Mouse (Mus musculus) limb, embryonic 13.5 days (tissue): ENCODE data around the gene Ndufb7. TPM values are rescaled to one million over a fixed set of nuclear protein-coding genes. Genes with fewer than 3 reads are reported as not detected.
"Not testable (repeated sequence)": the region's sequence is repeated elsewhere in the genome, so short reads cannot be mapped to it uniquely, and the experiment has no call there.

Source experiments
- ATAC-seq: fragments of 200-750 bp; cut with Nextera tagmentation; 2 replicates; pipeline ENCODE4 v1.8.0; 2017; ENCODE audit warnings: low read depth, moderate number of reproducible peaks, moderate TSS enrichment; ENCODE audit not compliant: low FRiP score
- H3K27ac ChIP-seq: fragments of 300-500 bp; sonication (generic); 2 replicates; pipeline ENCODE4 v1.5.1; 2015; ENCODE audit warnings: inconsistent platforms, mild to moderate bottlenecking, moderate library complexity
- H3K27me3 ChIP-seq: fragments of 300-500 bp; sonication (generic); 2 replicates; pipeline ENCODE4 v1.6.1; 2015; ENCODE audit warnings: mild to moderate bottlenecking, inconsistent platforms
- H3K36me3 ChIP-seq: fragments of 300-500 bp; sonication (generic); 2 replicates; pipeline ENCODE4 v1.6.1; 2015; ENCODE audit warnings: inconsistent platforms, mild to moderate bottlenecking, moderate library complexity
- H3K4me1 ChIP-seq: fragments of 300-500 bp; sonication (generic); 2 replicates; pipeline ENCODE4 v1.6.1; 2015; ENCODE audit warnings: inconsistent platforms
- H3K4me2 ChIP-seq: fragments of 300-500 bp; sonication (generic); replicated peaks from 2 replicates; pipeline ENCODE4 v1.6.1; 2015; ENCODE audit warnings: inconsistent platforms, mild to moderate bottlenecking, moderate library complexity
- H3K4me3 ChIP-seq: fragments of 300-500 bp; sonication (generic); 2 replicates; pipeline ENCODE4 v1.5.1; 2015; ENCODE audit warnings: moderate library complexity, mild to moderate bottlenecking, inconsistent platforms
- H3K9ac ChIP-seq: fragments of 300-500 bp; sonication (generic); 2 replicates; pipeline ENCODE4 v1.6.1; 2015; ENCODE audit warnings: mild to moderate bottlenecking, inconsistent platforms
- H3K9me3 ChIP-seq: fragments of 300-500 bp; sonication (generic); 2 replicates; pipeline ENCODE4 v1.6.1; 2016; ENCODE audit warnings: inconsistent platforms
- WGBS: fragments of 180-500 bp; shearing (Covaris S2); methylation state at CpG from one replicate; pipeline ENCODE4 v1.1.7; 2015; 5-methylcytosine and 5-hydroxymethylcytosine counted together
- polyA plus RNA-seq: library from polyadenylated mRNA; unstranded; fragments of >200 nt; fragmentation: Nextera tagmentation; extraction: Ambion mirVana; gene quantifications from 2 replicates; pipeline ENCODE4 v1.2.1, GENCODE M21; 2015

Ndufb7 gene
- polyA plus RNA-seq, 1 experiment from 2014 or later: 282 TPM

- Histone ChIP-seq H3K27me3 (no peaks in the 10 kb centered on the region), H3K9ac (no peak overlapping the region), H3K4me3 (no peak overlapping the region), H3K27ac (no peak overlapping the region), H3K4me2 (no peak overlapping the region), H3K9me3 (no peaks in the 10 kb centered on the region), H3K4me1 (peaks cover 13% of the 10 kb centered on the region), H3K36me3 (peaks cover 56% of the 10 kb centered on the region)
- 74% methylated on average over 4 of the region's 4 CpGs for WGBS
- no peak for ATAC-seq
Observed at GRCm38 (mm10) chr8:83569165-83569564, 2.7 kb downstream of the Ndufb7 start.

GRCm38 (mm10) chr8:83570272-83571000, 4.0 kb downstream of the Ndufb7 start:
- Histone ChIP-seq H3K4me2 (no peak overlapping the region), H3K4me3 (no peak overlapping the region), H3K9ac (no peak overlapping the region), H3K9me3 (no peaks in the 10 kb centered on the region), H3K27me3 (no peaks in the 10 kb centered on the region), H3K4me1 (peaks cover 25% of the 10 kb centered on the region), H3K27ac (no peak overlapping the region), H3K36me3 (peaks cover 67% of the 10 kb centered on the region)
- 83% methylated on average over 13 of the region's 15 CpGs for WGBS
- no peak for ATAC-seq

GRCm38 (mm10) chr8:83571001-83571340, 4.5 kb downstream of the Ndufb7 start:
- not testable (repeated sequence) for H3K4me2 ChIP-seq, H3K9ac ChIP-seq, H3K9me3 ChIP-seq, H3K27me3 ChIP-seq, H3K4me3 ChIP-seq, ATAC-seq, H3K27ac ChIP-seq
- 97% methylated on average over 4 of the region's 7 CpGs for whole genome bisulfite sequencing
- peaks cover 30% of the 10 kb centered on the region for H3K4me1 ChIP-seq
- H3K36me3 ChIP-seq: peaks cover 67% of the 10 kb centered on the region

- Histone ChIP-seq H3K27ac (no peak overlapping the region), H3K4me2 (no peak overlapping the region), H3K4me3 (no peak overlapping the region), H3K4me1 (peaks cover 38% of the 10 kb centered on the region), H3K9me3 (no peaks in the 10 kb centered on the region), H3K9ac (peak overlapping the region; percentile 1; the same call in 1 of the 2 replicates), H3K36me3 (peaks cover 67% of the 10 kb centered on the region), H3K27me3 (no peaks in the 10 kb centered on the region)
- WGBS: 90% methylated on average over 10 of the region's 10 CpGs
- ATAC-seq: no peak
Observed at GRCm38 (mm10) chr8:83571791-83572190, 5.3 kb downstream of the Ndufb7 start.

GRCm38 (mm10) chr8:83572246-83572812, 5.9 kb downstream of the Ndufb7 start:
- H3K9me3 ChIP-seq: no peaks in the 10 kb centered on the region

GRCm38 (mm10) chr8:83573140-83573875, 6.8 kb downstream of the Ndufb7 start:
- WGBS: 85% methylated on average over 18 of the region's 18 CpGs
- Histone ChIP-seq H3K9me3 (no peaks in the 10 kb centered on the region), H3K27me3 (no peaks in the 10 kb centered on the region), H3K36me3 (peaks cover 67% of the 10 kb centered on the region), H3K9ac (no peak overlapping the region), H3K4me2 (no peak overlapping the region), H3K27ac (no peak overlapping the region), H3K4me3 (no peak overlapping the region), H3K4me1 (peaks cover 39% of the 10 kb centered on the region)
- no peak for ATAC-seq

More at GRCm38 (mm10) chr8:83572246-83572812, 5.9 kb downstream of the Ndufb7 start:
- 86% methylated on average over 5 of the region's 5 CpGs for WGBS
- Histone ChIP-seq H3K4me3 (no peak overlapping the region), H3K27me3 (no peaks in the 10 kb centered on the region), H3K36me3 (peaks cover 67% of the 10 kb centered on the region), H3K27ac (no peak overlapping the region), H3K9ac (no peak overlapping the region; the same call in 1 of the 2 replicates), H3K4me2 (no peak overlapping the region), H3K4me1 (peaks cover 41% of the 10 kb centered on the region)
- ATAC-seq: no peak

GRCm38 (mm10) chr8:83574631-83575315, 8.3 kb downstream of the Ndufb7 start:
- Histone ChIP-seq H3K9ac (peak overlapping the region; percentile 48; the same call in 1 of the 2 replicates), H3K4me3 (no peak overlapping the region), H3K27me3 (no peaks in the 10 kb centered on the region), H3K36me3 (peaks cover 58% of the 10 kb centered on the region), H3K4me2 (no peak overlapping the region), H3K9me3 (no peaks in the 10 kb centered on the region), H3K27ac (0 out of 2 replicates have a peak overlapping the region, but pooled peaks have one; percentile 69), H3K4me1 (peaks cover 51% of the 10 kb centered on the region)
- WGBS: 75% methylated on average over 15 of the region's 15 CpGs
- ATAC-seq: no peak

GRCm38 (mm10) chr8:83575561-83576515, 9.4 kb downstream of the Ndufb7 start:
- Histone ChIP-seq H3K27me3 (no peaks in the 10 kb centered on the region), H3K4me3 (no peak overlapping the region), H3K9me3 (no peaks in the 10 kb centered on the region), H3K4me2 (peak overlapping the region; percentile 27; the same call in 1 of the 2 replicates), H3K9ac (peak overlapping the region; percentile 53; the same call in 1 of the 2 replicates), H3K27ac (peak overlapping the region; percentile 69), H3K4me1 (peaks cover 56% of the 10 kb centered on the region), H3K36me3 (peaks cover 53% of the 10 kb centered on the region)
- ATAC-seq: peak; percentile 68
- WGBS: 65% methylated on average over 17 of the region's 17 CpGs

- H3K4me1 ChIP-seq: peaks cover 56% of the 10 kb centered on the region
- ATAC-seq: no peak
- H3K4me2 ChIP-seq: peak overlapping the region; percentile 27; the same call in 1 of the 2 replicates
- no peaks in the 10 kb centered on the region for H3K9me3 ChIP-seq
- H3K4me3 ChIP-seq: no peak overlapping the region
- peak overlapping the region; percentile 69; the same call in 1 of the 2 replicates for H3K27ac ChIP-seq
- H3K9ac ChIP-seq: no peak overlapping the region
- H3K36me3 ChIP-seq: peaks cover 47% of the 10 kb centered on the region
- H3K27me3 ChIP-seq: no peaks in the 10 kb centered on the region
- 45% methylated on average over 2 of the region's 4 CpGs for WGBS
Observed at GRCm38 (mm10) chr8:83576516-83576895, 10.0 kb downstream of the Ndufb7 start.

- no peak for ATAC-seq
- peak overlapping the region; percentile 25 for H3K9ac ChIP-seq
- WGBS: 55% methylated on average over 4 of the region's 4 CpGs
- no peaks in the 10 kb centered on the region for H3K9me3 ChIP-seq
- peak overlapping the region; percentile 27 for H3K4me2 ChIP-seq
- H3K4me3 ChIP-seq: no peak overlapping the region
- peaks cover 56% of the 10 kb centered on the region for H3K4me1 ChIP-seq
- peak overlapping the region; percentile 69; the same call in 1 of the 2 replicates for H3K27ac ChIP-seq
- H3K27me3 ChIP-seq: no peaks in the 10 kb centered on the region
- H3K36me3 ChIP-seq: peaks cover 42% of the 10 kb centered on the region
Observed at GRCm38 (mm10) chr8:83576921-83577320, 10.4 kb downstream of the Ndufb7 start.

- no peak for ATAC-seq
- Histone ChIP-seq H3K36me3 (peaks cover 38% of the 10 kb centered on the region), H3K4me3 (no peak overlapping the region), H3K27ac (no peak overlapping the region), H3K9me3 (no peaks in the 10 kb centered on the region), H3K4me1 (peaks cover 56% of the 10 kb centered on the region), H3K9ac (peak overlapping the region; percentile 25), H3K4me2 (peak overlapping the region; percentile 27; the same call in 1 of the 2 replicates), H3K27me3 (no peaks in the 10 kb centered on the region)
- WGBS: 65% methylated on average over 9 of the region's 9 CpGs
Observed at GRCm38 (mm10) chr8:83577384-83577791, 10.9 kb downstream of the Ndufb7 start.
